Comparison of ENCODE assay signal across 1 mouse cellular context in genomic region chr16:97462481-97463181, GRCm38 (mm10).
TF ChIP-seq lines count a peak whose summit lies in the region.

Mx1 (minus strand) TSS chr16:97462907.

TF ChIP-seq in CH12.LX, 34 proteins besides CTCF, POLR2A, EP300 and RAD21 (continued from another document):
- no peak for TF ChIP-seq ZNF384 (IDR thresholded peaks at IDR 0.05; ENCODE audit: low read depth, low read length)
